Mouse (Mus musculus) lung, postnatal 36 days (tissue): Measurements from ENCODE around the gene Crabp2.
A peak's percentile ranks its signal among the peaks of the same experiment; 100 is the strongest.

Experiments
- DNase-seq: peaks from one replicate; pipeline ENCODE4 v3.0.0; 2022; ENCODE audit warnings: mixed read lengths

Crabp2 gene

DNA sequence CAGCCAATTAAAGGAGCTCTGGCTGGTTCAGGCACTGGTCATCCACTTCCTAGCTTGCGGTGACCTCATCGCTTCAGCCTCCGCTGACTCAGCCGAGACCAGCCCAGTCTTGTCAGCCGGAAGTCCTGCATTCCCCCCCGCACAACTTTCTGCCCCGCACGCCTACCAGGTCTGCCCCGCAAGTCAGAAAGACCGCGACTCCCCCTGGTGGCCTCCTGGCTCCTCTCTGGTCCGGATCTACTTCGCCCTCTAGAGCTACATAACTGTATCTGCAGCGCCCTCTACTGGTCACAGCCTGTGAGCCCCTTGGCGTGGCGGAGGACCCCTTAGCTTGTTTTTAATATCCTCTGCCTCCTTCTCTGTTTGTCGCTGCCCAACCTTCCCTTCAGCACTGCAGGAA is 38.4 kb downstream of the Crabp2 start:
- DNase-seq: peak; percentile 99

DNA sequence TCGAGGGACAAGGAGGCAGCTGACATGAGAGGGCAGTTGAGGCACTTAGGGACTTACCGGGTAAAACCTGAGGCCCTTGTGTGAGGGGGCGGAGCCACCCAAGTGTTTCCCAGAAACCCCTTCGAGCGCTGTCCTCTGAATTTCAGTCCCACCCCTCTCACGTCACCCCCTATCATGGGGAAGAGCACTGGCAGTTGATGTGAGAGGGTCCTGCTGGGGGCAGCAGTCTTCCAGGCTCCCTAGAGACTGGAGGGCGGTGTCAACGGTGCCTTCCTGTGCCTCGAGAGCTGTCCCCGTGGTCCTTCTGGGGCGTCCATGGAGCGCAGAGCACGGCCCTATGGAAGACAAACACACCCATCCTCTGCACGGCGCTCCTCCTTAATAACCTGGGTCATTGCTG is 39.2 kb downstream of the Crabp2 start:
- DNase-seq: peak; percentile 47

GRCm38 (mm10) chr3:87988068-87988467 is 39.6 kb downstream of the Crabp2 start:
- DNase-seq: no peak

- no peak for DNase-seq
Observed at GRCm38 (mm10) chr3:87989935-87990334, 41.5 kb downstream of the Crabp2 start.

DNA sequence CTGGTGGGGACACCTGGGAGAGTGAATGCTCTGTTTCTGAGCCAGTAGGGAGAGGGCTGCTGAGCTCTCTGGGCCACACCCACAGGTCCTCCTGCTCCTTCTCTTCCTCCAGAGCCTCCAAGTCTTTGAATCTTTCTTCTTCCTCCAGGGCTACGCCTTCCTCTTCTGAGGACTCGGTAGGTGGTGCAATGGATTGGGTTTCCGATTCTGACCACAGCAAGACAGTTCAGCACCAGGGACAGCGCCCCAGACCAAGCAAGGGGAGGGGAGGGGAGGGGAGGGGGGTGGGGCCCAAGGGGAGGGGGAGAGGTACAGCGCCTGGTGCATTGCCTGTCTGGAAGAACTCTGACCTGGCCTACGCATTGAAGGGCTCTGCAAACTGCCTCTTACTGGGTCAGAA is 45.0 kb downstream of the Crabp2 start:
- peak; percentile 35 for DNase-seq

DNA sequence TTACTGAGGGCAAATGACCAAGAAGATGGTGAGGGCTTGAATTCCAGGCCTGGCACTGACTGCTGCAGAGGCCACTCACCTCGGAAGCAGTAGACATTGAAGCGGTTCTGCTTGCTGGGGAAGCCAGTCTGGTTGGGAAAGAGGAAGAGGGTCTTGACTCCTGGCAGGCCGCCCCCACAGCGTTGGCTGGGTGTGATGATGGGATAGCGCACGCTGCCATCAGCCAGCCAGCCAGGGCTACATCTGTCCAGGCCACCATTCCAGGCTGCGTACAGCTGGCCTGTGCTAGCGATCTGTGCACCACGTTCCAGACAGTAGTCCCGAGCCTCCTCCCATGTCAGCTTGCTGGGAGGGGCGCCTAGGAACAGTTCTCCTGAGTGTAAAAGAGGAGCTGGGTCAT is 46.9 kb downstream of the Crabp2 start:
- no peak for DNase-seq

GRCm38 (mm10) chr3:87996401-87996800 is 47.9 kb downstream of the Crabp2 start:
- no peak for DNase-seq

DNA sequence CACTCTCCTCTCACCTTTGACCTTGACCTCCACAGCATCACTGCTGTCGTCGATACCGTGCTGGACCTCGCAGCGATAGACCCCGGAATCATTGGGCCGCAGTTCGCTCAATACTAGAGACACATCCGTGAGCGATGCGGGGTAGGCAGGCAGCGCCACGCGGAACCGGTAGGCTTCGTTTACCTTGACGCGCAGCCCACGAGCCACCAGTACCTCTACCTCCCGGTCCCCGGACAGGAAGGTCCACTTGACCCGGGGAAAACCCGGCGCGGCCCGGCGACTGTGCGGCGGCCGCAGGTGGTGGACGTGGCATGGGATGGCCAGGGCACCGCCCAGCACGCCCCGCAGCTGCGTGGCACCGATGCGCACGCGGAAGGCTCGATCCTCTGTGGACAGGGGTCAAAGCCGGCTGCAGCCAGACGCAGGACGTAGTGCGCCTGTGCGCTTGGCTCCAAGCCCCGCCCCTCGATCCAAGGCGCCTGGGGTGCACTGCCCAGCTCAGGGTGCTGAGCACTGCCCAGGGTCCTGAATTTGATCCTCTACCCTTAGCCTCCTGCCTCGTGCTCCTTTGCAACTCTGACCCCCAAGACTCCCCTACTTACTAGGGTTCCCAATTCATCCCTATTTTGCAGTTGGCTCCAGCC is 48.6 kb downstream of the Crabp2 start:
- DNase-seq: peak; percentile 30

DNA sequence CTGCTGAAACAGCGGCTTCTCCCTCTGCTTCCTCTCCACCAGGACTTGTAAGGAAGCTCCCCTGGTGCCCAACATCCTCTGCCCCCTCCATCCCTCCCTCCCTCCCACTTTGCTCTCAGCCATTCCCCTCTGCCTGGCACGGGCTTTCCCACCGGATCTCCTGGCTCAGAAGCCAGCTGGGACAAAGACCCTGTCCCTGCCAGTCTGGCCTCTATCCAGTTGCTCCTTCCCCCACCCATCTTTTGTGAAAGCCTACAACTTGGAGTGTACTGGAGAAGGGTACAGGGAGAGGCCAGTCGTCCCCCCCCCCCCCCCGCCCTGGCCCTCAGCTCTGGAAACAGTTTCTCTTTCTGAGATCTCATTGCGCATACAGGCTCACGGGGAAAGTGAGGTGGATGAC is 50.3 kb downstream of the Crabp2 start:
- no peak for DNase-seq

DNA sequence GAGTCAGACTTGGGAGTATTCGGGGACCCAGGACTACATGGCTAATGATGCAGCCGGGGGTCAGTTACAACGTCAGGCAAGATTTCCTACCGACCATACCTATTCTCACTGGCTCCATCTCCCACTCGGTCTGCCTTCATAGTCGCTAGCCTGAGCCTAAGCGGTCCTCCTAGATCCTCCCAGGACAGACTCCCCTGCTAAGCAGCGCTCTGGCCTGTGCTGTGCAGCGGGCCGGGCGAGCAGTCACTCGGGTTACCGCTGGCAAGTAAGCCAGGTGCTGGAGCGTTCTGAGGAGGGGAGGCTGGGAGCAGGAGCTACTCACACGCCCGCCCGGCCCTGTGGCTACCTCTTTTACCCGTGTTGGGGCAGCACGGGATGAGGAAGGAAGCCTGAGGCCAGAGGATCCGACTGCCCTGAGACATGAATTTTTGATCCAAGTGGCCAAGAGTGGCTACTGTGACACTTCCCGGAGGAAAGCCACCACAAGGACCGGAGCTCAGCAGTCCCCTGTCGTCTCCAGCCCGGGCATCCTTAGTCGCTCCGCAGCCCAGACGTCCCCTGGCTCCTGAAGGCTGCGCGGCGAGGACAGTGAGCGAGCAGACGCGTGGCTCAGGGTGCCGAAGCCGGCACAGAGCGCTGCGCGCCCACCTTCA is 50.9 kb downstream of the Crabp2 start:
- no peak for DNase-seq

- no peak for DNase-seq
Observed at GRCm38 (mm10) chr3:88000181-88000580, 51.7 kb downstream of the Crabp2 start, which contains the start of gene Bcan. TSS of gene Bcan (minus strand) at chr3:88000230.

DNA sequence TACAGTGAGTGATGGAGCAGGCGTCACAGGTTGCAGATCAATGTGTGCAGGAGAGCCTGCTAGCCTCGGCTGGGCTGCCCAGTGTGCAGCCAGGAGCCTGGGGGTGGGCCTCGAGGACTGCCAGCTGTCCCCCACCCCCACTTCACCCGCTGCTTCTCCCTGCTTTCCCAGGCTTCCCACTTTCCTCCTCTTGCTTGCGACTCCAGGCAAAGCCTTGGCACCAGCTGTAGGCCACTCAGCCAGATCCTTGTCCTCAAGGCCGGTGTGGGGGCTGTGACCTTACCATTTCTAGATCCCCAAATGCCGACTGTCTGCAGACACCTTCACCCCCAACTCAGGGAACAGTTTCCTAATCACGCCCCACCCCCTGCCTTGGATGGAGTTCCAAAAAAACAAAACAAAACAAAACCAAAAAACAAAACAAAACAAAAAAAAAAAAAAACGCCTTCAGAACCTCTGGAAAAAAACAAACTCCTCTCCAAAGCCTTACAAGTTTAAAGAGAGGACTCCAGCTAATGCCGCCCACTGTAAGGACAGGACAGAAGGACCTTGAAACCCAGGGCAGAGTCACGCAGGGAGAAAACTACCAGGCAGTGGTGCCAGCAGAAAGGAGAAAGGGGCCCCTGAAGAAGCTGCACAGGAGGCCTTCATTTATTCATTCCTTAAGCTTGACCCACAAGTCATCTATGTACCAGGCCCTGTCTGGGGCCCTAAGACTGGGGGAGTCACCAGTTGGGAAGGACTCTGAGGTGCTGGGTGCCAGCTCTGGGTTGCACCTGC is 52.5 kb downstream of the Crabp2 start:
- DNase-seq: no peak

DNA sequence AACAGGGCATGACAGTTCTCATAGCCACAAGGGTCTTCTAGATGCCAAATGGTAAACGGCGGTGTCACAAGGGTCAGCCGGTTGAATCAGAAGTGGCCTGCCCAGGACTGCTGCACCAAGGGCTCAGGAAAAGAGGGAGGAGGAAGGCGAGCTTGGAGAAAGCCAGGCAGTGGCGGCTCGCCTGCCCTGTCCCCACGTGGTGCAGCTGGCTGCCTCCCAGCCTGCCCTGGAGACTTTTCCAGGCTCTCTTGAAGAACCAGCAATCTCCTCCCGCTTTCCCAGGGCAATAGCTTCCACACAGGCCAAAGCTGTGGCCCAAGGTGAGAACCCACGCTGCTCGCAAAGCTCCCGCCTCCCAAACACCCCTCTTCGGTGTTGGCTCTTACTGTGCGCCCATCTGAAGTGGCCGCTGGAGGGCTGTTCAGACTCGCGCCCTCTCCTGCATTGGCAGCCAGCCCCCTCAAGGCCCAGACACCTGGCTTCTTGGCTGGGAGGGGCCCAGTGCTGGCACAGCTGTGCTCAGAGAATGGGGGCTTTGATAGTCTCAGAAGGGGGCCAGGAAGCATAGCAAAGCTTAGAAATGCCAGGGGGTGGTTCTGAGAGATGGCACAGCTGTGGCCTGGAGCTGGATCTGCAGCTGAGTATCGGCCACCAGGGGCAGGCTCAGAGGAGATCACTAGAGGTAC is 54.0 kb downstream of the Crabp2 start:
- peak; percentile 75 for DNase-seq
